Mouse (Mus musculus) intestine, embryonic 15.5 days (tissue): Measurements from ENCODE around the gene Mettl9. TPM values are rescaled to one million over a fixed set of nuclear protein-coding genes. Genes with fewer than 3 reads are reported as not detected.
A peak's percentile ranks its signal among the peaks of the same experiment; 100 is the strongest.

Experiments used
- ATAC-seq: fragments of 200-750 bp; cut with Nextera tagmentation; 2 replicates; pipeline ENCODE4 v1.8.0; 2017; ENCODE audit warnings: moderate TSS enrichment, moderate library complexity
- H3K27ac ChIP-seq: fragments of 300-500 bp; sonication (generic); 2 replicates; pipeline ENCODE4 v1.5.1; 2015; ENCODE audit warnings: mild to moderate bottlenecking, inconsistent platforms
- H3K27me3 ChIP-seq: fragments of 300-500 bp; sonication (generic); replicated peaks from 2 replicates; pipeline ENCODE4 v1.6.1; 2015; ENCODE audit warnings: inconsistent platforms
- H3K36me3 ChIP-seq: fragments of 300-500 bp; sonication (generic); 2 replicates; pipeline ENCODE4 v1.6.1; 2015; ENCODE audit warnings: inconsistent platforms
- H3K4me1 ChIP-seq: fragments of 300-500 bp; sonication (generic); replicated peaks from 2 replicates; pipeline ENCODE4 v1.6.1; 2015; ENCODE audit warnings: inconsistent platforms
- H3K4me2 ChIP-seq: fragments of 300-500 bp; sonication (generic); replicated peaks from 2 replicates; pipeline ENCODE4 v1.6.1; 2015; ENCODE audit warnings: mild to moderate bottlenecking, inconsistent platforms
- H3K4me3 ChIP-seq: fragments of 300-500 bp; sonication (generic); replicated peaks from 2 replicates; pipeline ENCODE4 v1.5.1; 2015; ENCODE audit warnings: inconsistent platforms
- H3K9ac ChIP-seq: fragments of 300-500 bp; sonication (generic); 2 replicates; pipeline ENCODE4 v1.6.1; 2015; ENCODE audit warnings: inconsistent platforms
- H3K9me3 ChIP-seq: fragments of 300-500 bp; sonication (generic); 2 replicates; pipeline ENCODE4 v1.6.1; 2016; ENCODE audit warnings: inconsistent platforms
- WGBS: fragments of 180-500 bp; shearing (Covaris S2); methylation state at CpG from one replicate; pipeline ENCODE4 v1.1.7; 2015; 5-methylcytosine and 5-hydroxymethylcytosine counted together
- polyA plus RNA-seq: library from polyadenylated mRNA; unstranded; fragments of >200 nt; fragmentation: Nextera tagmentation; extraction: Ambion mirVana; gene quantifications from 2 replicates; pipeline ENCODE4 v1.2.1, GENCODE M21; 2015

Gene Mettl9
- polyA plus RNA-seq, result 145 and 158 TPM in 2 replicates

DNA sequence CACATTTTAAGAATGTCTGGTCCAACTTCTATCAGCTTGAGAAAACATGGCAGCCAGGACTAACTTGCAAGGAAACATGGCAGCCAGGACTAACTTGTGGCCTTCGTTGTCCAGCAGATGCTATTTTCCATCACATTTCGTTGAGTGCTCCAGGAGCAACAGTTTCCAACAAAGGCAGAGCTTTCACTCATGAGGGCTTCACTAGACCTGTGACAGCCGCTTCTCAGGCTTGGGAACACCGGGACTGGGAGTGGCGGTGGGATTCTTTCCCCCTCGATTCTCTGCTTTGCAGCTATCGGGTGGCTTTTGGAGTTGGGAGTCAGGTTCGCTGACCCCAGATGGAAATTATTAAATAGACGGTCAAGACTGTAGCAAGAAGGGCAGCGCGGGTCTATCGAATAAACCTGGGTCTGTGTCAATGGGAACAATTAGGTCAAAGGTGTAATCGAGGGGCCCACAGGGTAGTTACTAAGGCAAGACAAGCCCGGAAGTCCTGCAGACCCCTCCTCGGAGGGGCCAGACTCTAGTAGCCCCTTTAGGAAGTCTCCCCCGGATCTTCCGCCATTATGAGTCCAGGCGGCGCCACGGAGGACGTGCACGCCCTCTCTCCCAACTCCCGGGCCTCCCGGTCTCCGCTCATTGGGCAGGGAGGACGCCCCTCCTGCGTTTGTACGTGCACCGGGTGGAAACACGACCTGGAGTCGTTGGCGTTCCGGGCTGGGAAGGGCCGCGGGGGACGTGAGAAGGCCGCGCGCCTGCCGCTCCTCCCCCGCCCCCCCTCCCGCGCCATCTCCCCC is at the start of gene Mettl9:
Gene Mettl9 (plus strand): TSS at position 590 of the 797 bp plus-strand sequence.
- peak; percentile 98 for ATAC-seq
- peaks cover 13% of the 10 kb centered on the region; the same call in 1 of the 2 replicates for H3K4me1 ChIP-seq
- H3K36me3 ChIP-seq, result no peaks in the 10 kb centered on the region
- peak within 1 kb of the TSS; percentile 98 for H3K4me3 ChIP-seq
- H3K9me3 ChIP-seq, result no peaks in the 10 kb centered on the region
- peak within 1 kb of the TSS; percentile 99 for H3K9ac ChIP-seq
- peak within 1 kb of the TSS; percentile 97 for H3K27ac ChIP-seq
- WGBS, result 3% methylated on average over 40 of the region's 43 CpGs
- peak within 1 kb of the TSS; percentile 75 for H3K4me2 ChIP-seq
- no peaks in the 10 kb centered on the region for H3K27me3 ChIP-seq

DNA sequence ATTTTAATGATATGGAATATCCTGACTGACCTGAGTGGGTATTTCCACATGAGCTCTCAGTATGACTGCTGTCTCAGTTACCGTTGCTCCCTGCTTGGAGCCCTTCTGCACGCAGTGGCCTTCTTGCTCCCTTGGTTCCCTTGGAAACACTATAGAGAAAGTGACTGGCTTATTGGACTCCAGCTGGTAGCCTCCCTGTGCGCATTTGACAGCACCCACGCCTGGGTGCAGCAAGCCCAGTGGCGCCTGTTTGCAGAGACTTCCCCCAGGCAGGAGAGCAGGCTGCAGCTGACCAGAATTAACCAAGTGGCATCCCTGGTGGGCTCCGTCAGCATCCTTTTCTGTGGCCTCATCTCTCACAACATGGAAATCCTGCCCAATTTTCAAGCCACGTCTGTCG is 43.1 kb upstream of the Mettl9 start:
- H3K4me1 ChIP-seq, result no peaks in the 10 kb centered on the region
- no peak overlapping the region for H3K4me2 ChIP-seq
- no peaks in the 10 kb centered on the region for H3K36me3 ChIP-seq
- ATAC-seq, result no peak
- 78% methylated on average over 8 of the region's 8 CpGs for WGBS
- H3K4me3 ChIP-seq, result no peak overlapping the region
- no peak overlapping the region for H3K9ac ChIP-seq
- H3K9me3 ChIP-seq, result no peaks in the 10 kb centered on the region
- no peaks in the 10 kb centered on the region for H3K27me3 ChIP-seq
- H3K27ac ChIP-seq, result no peak overlapping the region

DNA sequence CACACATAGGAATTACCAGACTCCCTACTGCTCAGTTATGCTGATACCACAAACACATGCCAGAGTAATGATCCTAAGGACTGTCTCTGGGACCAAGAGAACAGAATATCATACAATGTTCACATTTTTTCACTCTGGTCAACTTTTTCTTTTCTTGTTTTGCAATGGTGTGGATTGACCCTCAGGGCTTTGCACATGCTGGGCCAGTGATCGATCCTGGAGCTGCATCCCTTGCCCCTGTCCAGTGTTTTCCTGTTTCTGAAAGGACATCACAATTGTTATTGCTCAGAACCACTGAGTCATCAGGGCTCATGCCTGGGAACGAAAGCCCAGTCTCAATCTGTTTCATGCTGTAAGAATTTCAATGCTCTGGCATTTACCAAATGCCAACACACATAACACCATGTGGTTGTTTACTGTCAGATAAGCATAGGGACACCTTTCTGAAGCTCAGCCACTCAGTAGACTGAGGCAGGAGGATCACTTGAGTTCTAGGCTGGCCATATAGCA is 35.2 kb upstream of the Mettl9 start:
- no peak for ATAC-seq
- H3K4me2 ChIP-seq, result no peak overlapping the region
- H3K27ac ChIP-seq, result no peak overlapping the region

DNA sequence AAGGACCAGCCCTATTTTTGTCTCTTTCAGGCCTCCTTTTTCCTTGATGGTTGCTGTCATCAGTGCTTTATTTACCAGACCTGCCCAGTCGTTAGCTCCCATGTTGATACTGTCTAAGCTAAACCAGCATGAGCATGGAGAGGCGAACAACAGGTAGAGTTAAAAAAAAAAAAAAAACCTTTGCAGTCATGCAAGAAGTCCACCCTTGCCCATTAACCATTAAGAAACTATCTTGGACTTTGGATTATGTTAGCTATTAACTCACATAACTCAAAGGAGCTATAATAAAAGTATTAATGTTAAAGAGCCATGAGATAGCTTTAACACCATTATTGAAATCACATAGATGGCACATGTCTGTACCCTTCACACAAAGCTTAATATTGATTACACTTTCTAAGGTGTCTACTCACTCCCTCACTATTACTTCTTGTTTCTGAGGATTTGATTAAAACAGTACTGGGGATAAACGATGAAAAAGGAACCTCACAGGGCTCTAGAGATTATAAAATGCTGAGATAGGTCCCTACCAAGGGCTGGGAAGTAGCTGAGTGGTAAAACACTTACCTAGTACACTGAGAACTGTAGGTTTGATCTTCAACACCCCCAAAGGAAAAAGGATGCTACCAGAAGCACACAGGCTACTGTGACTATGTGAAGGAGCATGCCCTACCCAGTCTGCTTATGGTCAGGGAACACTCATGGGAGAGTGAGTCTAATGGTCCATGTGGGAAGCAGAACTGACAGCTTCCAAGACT is 34.0 kb upstream of the Mettl9 start:
- no peak overlapping the region for H3K4me2 ChIP-seq
- H3K9ac ChIP-seq, result no peak overlapping the region
- H3K36me3 ChIP-seq, result no peaks in the 10 kb centered on the region
- no peaks in the 10 kb centered on the region for H3K9me3 ChIP-seq
- H3K27ac ChIP-seq, result peak overlapping the region; percentile 77
- no peaks in the 10 kb centered on the region for H3K4me1 ChIP-seq
- H3K27me3 ChIP-seq, result no peaks in the 10 kb centered on the region
- WGBS, result 50% methylated on average over 3 of the region's 3 CpGs
- H3K4me3 ChIP-seq, result no peak overlapping the region
- peak; percentile 83 for ATAC-seq

More for the DNA sequence above, 35.2 kb upstream of the Mettl9 start:
- H3K36me3 ChIP-seq, result no peaks in the 10 kb centered on the region
- no peak overlapping the region for H3K4me3 ChIP-seq
- H3K9me3 ChIP-seq, result no peaks in the 10 kb centered on the region
- no peaks in the 10 kb centered on the region for H3K27me3 ChIP-seq
- 79% methylated on average over 2 of the region's 2 CpGs for WGBS
- no peak overlapping the region for H3K9ac ChIP-seq
- no peaks in the 10 kb centered on the region for H3K4me1 ChIP-seq

DNA sequence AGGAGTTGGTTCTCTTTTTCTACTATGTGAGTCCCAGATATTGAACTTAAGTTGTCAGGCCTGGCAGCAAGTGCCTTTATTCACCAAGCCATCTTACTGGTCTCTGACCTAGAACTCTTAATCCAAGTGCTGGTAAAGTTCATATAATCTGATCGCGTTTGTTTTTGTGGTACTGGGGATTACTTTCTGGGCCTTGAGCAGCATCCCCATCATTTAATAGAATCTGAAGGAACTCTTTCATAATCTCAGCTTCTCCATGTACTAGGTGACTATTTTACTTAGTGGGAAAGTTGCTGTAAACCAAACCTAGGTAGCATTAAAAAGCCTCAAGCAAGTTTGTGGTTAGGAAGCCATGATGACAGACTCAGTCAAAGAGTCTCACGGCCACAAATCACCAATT is 32.4 kb upstream of the Mettl9 start:
- Histone ChIP-seq H3K4me1 (no peaks in the 10 kb centered on the region), H3K4me3 (no peak overlapping the region), H3K9ac (no peak overlapping the region), H3K27ac (0 out of 2 replicates have a peak overlapping the region, but pooled peaks have one; percentile 22), H3K27me3 (no peaks in the 10 kb centered on the region), H3K4me2 (no peak overlapping the region), H3K9me3 (no peaks in the 10 kb centered on the region), H3K36me3 (no peaks in the 10 kb centered on the region)
- 87% methylated on average over 3 of the region's 3 CpGs for WGBS
- ATAC-seq, result no peak

DNA sequence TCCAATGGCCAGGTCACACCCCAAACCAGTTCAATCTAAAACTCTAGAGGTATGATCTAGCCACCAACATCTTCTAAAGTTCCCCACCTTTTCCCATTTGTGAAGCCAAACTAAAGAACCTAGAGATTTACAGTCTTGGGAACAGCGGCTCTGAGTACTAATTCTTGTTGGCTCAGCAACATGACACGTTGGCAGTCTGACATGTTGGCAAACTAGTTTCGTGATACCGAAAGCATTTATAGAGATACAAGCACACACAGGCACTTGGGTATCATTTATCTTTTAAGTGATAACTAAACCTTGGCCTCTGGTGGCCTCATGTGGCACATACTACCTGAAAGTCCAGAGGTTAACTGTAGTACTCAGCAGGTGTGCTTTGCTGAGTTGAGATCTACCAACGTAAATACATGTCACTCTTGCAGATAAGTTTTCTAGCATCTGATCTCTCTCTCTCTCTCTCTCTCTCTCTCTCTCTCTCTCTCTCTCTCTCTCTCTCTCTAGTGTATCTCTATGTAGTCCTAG is 31.8 kb upstream of the Mettl9 start:
- WGBS, result 67% methylated on average over 5 of the region's 5 CpGs
- ATAC-seq, result peak; percentile 71

DNA sequence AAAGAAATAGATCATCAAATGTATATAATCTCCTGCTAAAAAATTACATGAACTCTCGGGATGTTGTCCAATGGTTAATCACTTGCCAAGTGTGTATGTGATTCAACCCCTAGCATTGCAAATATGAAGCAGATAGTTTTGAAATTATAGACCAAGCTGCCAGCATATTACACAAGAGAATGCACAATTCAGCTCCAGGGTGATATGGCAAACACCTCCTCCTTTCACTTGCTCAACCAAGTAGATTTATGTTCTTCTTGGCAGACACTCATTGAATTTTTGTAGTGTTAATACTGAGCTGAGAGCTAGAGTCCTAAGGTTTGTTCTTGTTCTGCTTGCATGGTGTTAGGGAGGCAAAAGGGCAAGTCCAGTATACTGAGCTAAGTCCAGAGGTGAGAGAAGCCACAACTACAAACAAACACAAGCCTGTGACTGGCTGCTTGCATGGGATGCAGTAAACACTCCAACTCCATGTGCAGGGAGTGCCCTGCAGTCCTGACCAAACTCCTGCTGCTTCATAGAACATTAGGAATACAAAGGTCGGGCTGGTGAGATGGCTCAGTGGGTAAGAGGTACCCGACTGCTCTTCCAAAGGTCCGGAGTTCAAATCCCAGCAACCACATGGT is 30.3 kb upstream of the Mettl9 start:
- Histone ChIP-seq H3K9me3 (no peaks in the 10 kb centered on the region), H3K4me2 (no peak overlapping the region), H3K27ac (peak overlapping the region; percentile 15; the same call in 1 of the 2 replicates), H3K4me3 (no peak overlapping the region), H3K4me1 (no peaks in the 10 kb centered on the region), H3K9ac (no peak overlapping the region), H3K36me3 (no peaks in the 10 kb centered on the region), H3K27me3 (no peaks in the 10 kb centered on the region)
- ATAC-seq, result no peak; the same call in 1 of the 2 replicates
- 72% methylated on average over 4 of the region's 4 CpGs for WGBS

More for the DNA sequence above, 31.8 kb upstream of the Mettl9 start:
- H3K36me3 ChIP-seq, result no peaks in the 10 kb centered on the region
- no peaks in the 10 kb centered on the region for H3K27me3 ChIP-seq
- no peak overlapping the region for H3K4me3 ChIP-seq
- 0 out of 2 replicates have a peak overlapping the region, but pooled peaks have one; percentile 48 for H3K27ac ChIP-seq
- no peaks in the 10 kb centered on the region for H3K9me3 ChIP-seq
- no peaks in the 10 kb centered on the region for H3K4me1 ChIP-seq
- no peak overlapping the region for H3K4me2 ChIP-seq
- no peak overlapping the region for H3K9ac ChIP-seq

DNA sequence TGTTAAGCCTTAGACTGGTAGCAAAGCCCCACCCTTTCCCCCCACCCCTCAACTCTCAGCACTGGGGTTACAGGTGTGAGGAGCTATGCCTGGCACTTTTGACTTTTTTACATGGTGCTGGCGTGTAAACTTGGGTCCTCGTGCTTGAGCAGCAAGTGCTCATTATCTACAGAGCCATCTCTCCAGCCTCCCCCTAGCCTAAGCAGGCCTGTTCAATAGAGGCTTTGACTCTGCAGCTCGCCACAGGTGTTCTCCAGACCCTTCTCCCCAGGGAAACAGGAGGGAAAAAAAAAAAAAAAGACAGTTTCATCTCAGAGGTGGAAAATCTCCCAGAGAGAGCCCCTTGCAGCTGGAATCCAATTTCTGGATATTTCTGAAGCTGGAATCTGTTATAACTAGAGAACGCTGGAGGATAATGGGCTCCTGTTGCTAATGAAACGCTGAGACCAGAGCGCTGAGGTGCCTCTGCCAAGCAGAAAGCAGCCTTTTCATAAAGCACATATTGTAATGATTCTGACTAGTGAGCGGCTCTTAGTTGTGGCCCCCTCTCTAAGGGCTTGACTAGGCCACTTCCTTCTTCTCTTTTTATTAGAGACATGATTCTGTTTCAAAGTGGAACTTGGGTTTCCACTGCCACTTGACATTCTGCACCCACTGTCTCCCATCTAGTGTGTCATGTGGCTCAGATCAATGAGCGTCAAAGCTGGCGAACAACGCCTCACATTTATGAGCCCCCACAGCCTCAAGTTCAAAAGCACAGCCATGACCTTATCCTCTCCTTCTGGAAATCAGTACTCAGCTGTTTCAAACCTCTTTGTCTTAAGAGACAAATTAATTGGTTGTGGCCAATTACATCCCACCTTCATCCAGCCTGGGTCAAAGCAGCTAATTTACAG is 22.2 kb upstream of the Mettl9 start:
- 67% methylated on average over 10 of the region's 10 CpGs for WGBS

DNA sequence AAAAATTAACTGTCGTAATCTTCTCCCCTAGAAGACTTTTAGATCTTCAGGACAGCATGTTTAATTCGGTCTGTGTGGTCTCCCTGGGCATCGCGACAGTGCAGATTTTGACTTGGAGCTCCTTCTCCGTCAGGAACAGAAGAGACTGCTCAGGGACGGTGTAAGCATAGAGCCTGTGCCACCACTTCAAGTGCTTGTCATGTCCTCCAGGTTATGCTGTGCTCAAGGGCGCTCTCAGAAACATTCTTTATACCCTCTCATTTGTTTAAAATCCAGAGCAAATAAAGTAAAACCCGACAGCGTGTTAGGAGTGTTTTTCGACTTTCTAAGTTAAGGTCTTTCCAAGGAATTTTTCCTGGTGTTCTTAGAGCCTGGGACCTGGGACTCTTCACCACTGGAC is 19.8 kb upstream of the Mettl9 start:
- Histone ChIP-seq H3K27me3 (no peaks in the 10 kb centered on the region), H3K4me2 (no peak overlapping the region), H3K9me3 (no peaks in the 10 kb centered on the region), H3K4me1 (no peaks in the 10 kb centered on the region), H3K27ac (no peak overlapping the region), H3K4me3 (no peak overlapping the region), H3K9ac (no peak overlapping the region), H3K36me3 (no peaks in the 10 kb centered on the region)
- 80% methylated on average over 10 of the region's 10 CpGs for WGBS
- ATAC-seq, result no peak

More for the DNA sequence above, 22.2 kb upstream of the Mettl9 start:
- no peak overlapping the region for H3K27ac ChIP-seq
- no peaks in the 10 kb centered on the region for H3K4me1 ChIP-seq
- no peak overlapping the region for H3K4me3 ChIP-seq
- H3K9me3 ChIP-seq, result no peaks in the 10 kb centered on the region
- ATAC-seq, result no peak
- H3K4me2 ChIP-seq, result no peak overlapping the region
- H3K36me3 ChIP-seq, result no peaks in the 10 kb centered on the region
- no peak overlapping the region for H3K9ac ChIP-seq
- H3K27me3 ChIP-seq, result no peaks in the 10 kb centered on the region

DNA sequence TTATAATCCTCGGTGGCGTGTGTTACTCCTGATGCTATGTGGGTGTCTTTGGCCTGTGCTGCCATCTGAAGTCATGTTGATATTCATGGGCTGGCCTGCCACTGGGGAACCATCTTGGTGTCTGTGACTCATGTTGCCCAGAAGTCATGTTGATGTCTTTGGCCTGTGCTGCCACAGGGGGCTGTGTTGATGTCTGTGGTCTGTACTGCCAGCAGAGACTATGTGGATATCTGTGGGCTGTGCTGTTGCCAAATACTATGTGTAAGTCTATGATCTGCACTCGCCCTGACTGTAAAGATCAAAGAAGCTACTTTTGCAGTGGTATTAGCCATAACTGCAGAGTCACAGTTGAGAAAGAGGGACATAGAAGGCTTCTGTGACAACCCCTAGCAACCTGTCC is 15.5 kb upstream of the Mettl9 start:
- no peaks in the 10 kb centered on the region for H3K9me3 ChIP-seq
- WGBS, result 85% methylated on average over 3 of the region's 3 CpGs
- H3K27me3 ChIP-seq, result no peaks in the 10 kb centered on the region
- H3K9ac ChIP-seq, result no peak overlapping the region
- no peak overlapping the region for H3K4me2 ChIP-seq
- H3K27ac ChIP-seq, result no peak overlapping the region
- no peaks in the 10 kb centered on the region for H3K4me1 ChIP-seq
- H3K4me3 ChIP-seq, result no peak overlapping the region
- no peak for ATAC-seq
- H3K36me3 ChIP-seq, result no peaks in the 10 kb centered on the region

DNA sequence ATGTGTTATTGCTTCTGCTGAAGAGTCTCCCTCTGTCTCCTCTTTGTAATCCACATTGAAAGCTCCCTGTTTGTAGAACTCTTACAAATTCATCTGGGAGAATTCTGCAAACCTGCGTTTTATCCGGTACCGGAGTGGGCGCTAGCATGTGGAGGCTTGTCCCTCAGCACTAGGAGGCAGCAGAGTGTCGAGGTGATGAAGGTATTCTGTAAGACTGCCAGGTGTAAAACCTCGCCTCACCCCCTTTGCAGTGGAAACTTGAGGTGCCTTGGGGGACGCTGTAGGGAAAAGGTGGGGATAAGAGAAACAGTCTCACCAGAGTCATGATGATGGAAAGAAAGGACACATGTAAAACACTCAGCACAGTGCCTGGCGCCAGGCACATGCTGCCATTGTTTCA is 14.0 kb upstream of the Mettl9 start:
- 37% methylated on average over 8 of the region's 8 CpGs for WGBS
- no peaks in the 10 kb centered on the region for H3K9me3 ChIP-seq
- no peak overlapping the region for H3K4me2 ChIP-seq
- H3K9ac ChIP-seq, result no peak overlapping the region
- no peaks in the 10 kb centered on the region for H3K36me3 ChIP-seq
- no peak for ATAC-seq
- H3K27me3 ChIP-seq, result no peaks in the 10 kb centered on the region
- no peak overlapping the region for H3K4me3 ChIP-seq
- no peaks in the 10 kb centered on the region for H3K4me1 ChIP-seq
- H3K27ac ChIP-seq, result no peak overlapping the region
